9 mouse cellular contexts compared by ENCODE assay signal in genomic region chr5:135024665-135025224, GRCm38 (mm10). TPM values are rescaled to one million over a fixed set of nuclear protein-coding genes. Genes with fewer than 3 reads are reported as not detected.
DNase-seq lines count a peak whose midpoint lies in the region; ATAC-seq and TF ChIP-seq lines count a peak whose summit lies in the region.
"Had no signal": no experiment of that assay in that cellular context is flagged by ENCODE, and none has a peak within 500 bp of the region (broad histone marks: within the 10 kb centered on the region; RNA-seq: fewer than 3 reads in every experiment).

No protein-coding gene starts in this region.

- H3K4me1 ChIP-seq in heart, embryonic 15.5 days (replicated peaks), result peaks cover 65% of the 10 kb centered on the region
- H3K4me1 ChIP-seq in cortical plate, adult 2 months (ENCODE audit: control insufficient read depth, insufficient read depth, low read length), result peaks cover 9% of the 10 kb centered on the region
- H3K4me1 ChIP-seq in midbrain, embryonic 16.5 days (ENCODE audit: control insufficient read depth, insufficient read depth, low read length), result peaks cover 24% of the 10 kb centered on the region

- no peak for TF ChIP-seq POLR2A in cortical plate, adult 2 months (IDR thresholded peaks at IDR 0.05; ENCODE audit: extremely low read depth, insufficient read depth, low read length)

- peak overlapping the region; percentile 76 for H3K4me3 ChIP-seq in heart, embryonic 15.5 days
- H3K4me3 ChIP-seq in cortical plate, adult 2 months (ENCODE audit: insufficient read depth, low read length), result peak overlapping the region; percentile 87
- peak overlapping the region; percentile 75; the same call in 1 of the 2 replicates for H3K4me3 ChIP-seq in midbrain, embryonic 16.5 days (ENCODE audit: low read depth, low read length)
- H3K4me3 ChIP-seq in gastrocnemius, adult 2 months, result no peak overlapping the region

- H3K36me3 ChIP-seq in heart, embryonic 15.5 days, result no peaks in the 10 kb centered on the region
- H3K36me3 ChIP-seq in midbrain, embryonic 16.5 days (ENCODE audit: control insufficient read depth, insufficient read depth, low read length), result no peaks in the 10 kb centered on the region

- DNase-seq in heart, postnatal 25 days (ENCODE audit: low spot score), result no peak
- no peak for DNase-seq in left cerebral cortex, postnatal 36 days (ENCODE audit: low spot score in 2 of 2)
- DNase-seq in gastrocnemius, adult 2 months, result no peak
- no peak for DNase-seq in frontal cortex, postnatal 36 days (ENCODE audit: low spot score in 2 of 2)

- intact Hi-C loops in heart, postnatal 25 days (cut with DNase I), result loop anchor here (5.0 kb wide), 1 partner anchor 38 kb away; the partner anchor contains the start of genes Bud23 and Dnajc30
- intact Hi-C loops in left cerebral cortex, postnatal 36 days (cut with DNase I), result no loop called here
- intact Hi-C loops in gastrocnemius, adult 2 months (cut with DNase I), result no loop called here

- H3K9ac ChIP-seq in heart, embryonic 15.5 days, result peak overlapping the region; percentile 77
- H3K9ac ChIP-seq in midbrain, embryonic 16.5 days (ENCODE audit: low read depth, low read length), result no peak overlapping the region

- H3K27me3 ChIP-seq in heart, embryonic 15.5 days, result no peaks in the 10 kb centered on the region
- no peaks in the 10 kb centered on the region for H3K27me3 ChIP-seq in midbrain, embryonic 16.5 days (ENCODE audit: control insufficient read depth, insufficient read depth, low read depth, low read length)

- peak overlapping the region; percentile 66; the same call in 1 of the 2 replicates for H3K27ac ChIP-seq in heart, embryonic 15.5 days
- H3K27ac ChIP-seq in cortical plate, adult 2 months (ENCODE audit: insufficient read depth, low read length), result no peak overlapping the region
- no peak overlapping the region for H3K27ac ChIP-seq in midbrain, embryonic 16.5 days (ENCODE audit: low read length)
- H3K27ac ChIP-seq in gastrocnemius, adult 2 months, result no peak overlapping the region

- H3K4me2 ChIP-seq in heart, embryonic 15.5 days, result peak overlapping the region; percentile 88
- H3K4me2 ChIP-seq in midbrain, embryonic 16.5 days (ENCODE audit: low read length), result peak overlapping the region; percentile 89

- ATAC-seq in heart, embryonic 15.5 days (replicated peaks; ENCODE audit: insufficient number of reproducible peaks, insufficient read depth, low FRiP score, low read depth), result no peak
- ATAC-seq in inflammation-experienced regulatory T-cells, adult 6 months, result peak; percentile 77
- no peak for ATAC-seq in midbrain, embryonic 16.5 days

- WGBS in heart, embryonic 15.5 days, result 25% methylated on average over 11 of the region's 11 CpGs
- 81% methylated on average over 11 of the region's 11 CpGs for WGBS in midbrain, embryonic 16.5 days

- H3K9me3 ChIP-seq in heart, embryonic 15.5 days (replicated peaks), result no peaks in the 10 kb centered on the region
- no peaks in the 10 kb centered on the region for H3K9me3 ChIP-seq in midbrain, embryonic 16.5 days (replicated peaks; ENCODE audit: control insufficient read depth, low read length, poor library complexity, severe bottlenecking)
- H3K9me3 ChIP-seq: G1E had no signal

- TF ChIP-seq CTCF in cortical plate, adult 2 months (IDR thresholded peaks at IDR 0.05; ENCODE audit: extremely low read depth, insufficient read depth, low read length), result no peak
- no peak for TF ChIP-seq CTCF in gastrocnemius, adult 2 months (IDR thresholded peaks at IDR 0.05)

RNA-seq across cellular contexts. Expression of gene Stx1a, which starts 1.5 kb away (rescaled TPM):
- 6.2 and 10.2 TPM in 2 replicates for polyA plus RNA-seq in heart, embryonic 15.5 days (2015; fragmentation: Nextera tagmentation; extraction: Ambion mirVana)
- total RNA-seq in heart, postnatal 25 days (2021), result 1 to 10 TPM; 2.2 to 2.3 TPM
- polyA plus RNA-seq in cortical plate, adult 2 months (2012; rRNA removed), result 545 and 568 TPM in 2 replicates
- 10 to 100 TPM in 2 of 3 experiments, 1 to 10 TPM in 1; 4.4 to 24.9 (median 20.8) TPM for polyA plus RNA-seq in inflammation-experienced regulatory T-cells, adult 6 months (2017; shearing (Covaris generic))
- polyA plus RNA-seq in midbrain, embryonic 16.5 days (2015; fragmentation: Nextera tagmentation; extraction: Ambion mirVana), result 162 and 195 TPM in 2 replicates
- total RNA-seq in left cerebral cortex, postnatal 36 days (2021), result 100 to 1,000 TPM; 340 to 404 TPM
- 1 to 10 TPM in 1 of 2 experiments, under 1 TPM in 1; 0.64 to 1.3 TPM for total RNA-seq in gastrocnemius, adult 2 months (2021)

RNA-seq across cellular contexts. Expression of gene Abhd11, which starts 15.8 kb away (rescaled TPM):
- polyA plus RNA-seq in heart, embryonic 15.5 days (2015; fragmentation: Nextera tagmentation; extraction: Ambion mirVana), result 70.0 and 74.5 TPM in 2 replicates
- total RNA-seq in heart, postnatal 25 days (2021), result 10 to 100 TPM; 59.4 to 65.8 TPM
- 78.3 and 80.1 TPM in 2 replicates for polyA plus RNA-seq in cortical plate, adult 2 months (2012; rRNA removed)
- polyA plus RNA-seq in inflammation-experienced regulatory T-cells, adult 6 months (2017; shearing (Covaris generic)), result 10 to 100 TPM; 26.7 to 80.0 (median 60.4) TPM
- 76.5 and 81.5 TPM in 2 replicates for polyA plus RNA-seq in midbrain, embryonic 16.5 days (2015; fragmentation: Nextera tagmentation; extraction: Ambion mirVana)
- total RNA-seq in left cerebral cortex, postnatal 36 days (2021), result 10 to 100 TPM; 31.1 to 39.2 TPM
- total RNA-seq in gastrocnemius, adult 2 months (2021), result 10 to 100 TPM; 45.5 to 56.8 TPM

RNA-seq across cellular contexts. Expression of gene Cldn3, which starts 38.7 kb away (rescaled TPM):
- polyA plus RNA-seq in heart, embryonic 15.5 days (2015; fragmentation: Nextera tagmentation; extraction: Ambion mirVana), result 7.7 and 18.1 TPM in 2 replicates
- total RNA-seq in heart, postnatal 25 days (2021), result not detected
- 0.21 and 0.23 TPM in 2 replicates for polyA plus RNA-seq in cortical plate, adult 2 months (2012; rRNA removed)
- polyA plus RNA-seq in inflammation-experienced regulatory T-cells, adult 6 months (2017; shearing (Covaris generic)), result not detected
- polyA plus RNA-seq in midbrain, embryonic 16.5 days (2015; fragmentation: Nextera tagmentation; extraction: Ambion mirVana), result 2.2 and 2.6 TPM in 2 replicates
- under 1 TPM; 0.49 to 0.52 TPM for total RNA-seq in left cerebral cortex, postnatal 36 days (2021)
- total RNA-seq in gastrocnemius, adult 2 months (2021), result not detected
- total RNA-seq: G1E had no signal

RNA-seq across cellular contexts. Expression of gene Dnajc30, which starts 39.3 kb away (rescaled TPM):
- 27.2 and 32.1 TPM in 2 replicates for polyA plus RNA-seq in heart, embryonic 15.5 days (2015; fragmentation: Nextera tagmentation; extraction: Ambion mirVana)
- 10 to 100 TPM; 35.9 to 37.0 TPM for total RNA-seq in heart, postnatal 25 days (2021)
- 58.3 and 58.4 TPM in 2 replicates for polyA plus RNA-seq in cortical plate, adult 2 months (2012; rRNA removed)
- polyA plus RNA-seq in inflammation-experienced regulatory T-cells, adult 6 months (2017; shearing (Covaris generic)), result 10 to 100 TPM; 18.9 to 32.0 (median 30.4) TPM
- 48.8 and 49.6 TPM in 2 replicates for polyA plus RNA-seq in midbrain, embryonic 16.5 days (2015; fragmentation: Nextera tagmentation; extraction: Ambion mirVana)
- 10 to 100 TPM; 40.9 to 52.1 TPM for total RNA-seq in left cerebral cortex, postnatal 36 days (2021)
- 10 to 100 TPM; 25.0 to 30.2 TPM for total RNA-seq in gastrocnemius, adult 2 months (2021)

RNA-seq across cellular contexts. Expression of gene Bud23, which starts 40.0 kb away (rescaled TPM):
- polyA plus RNA-seq in heart, embryonic 15.5 days (2015; fragmentation: Nextera tagmentation; extraction: Ambion mirVana), result 49.4 and 68.2 TPM in 2 replicates
- 10 to 100 TPM; 22.3 to 22.7 TPM for total RNA-seq in heart, postnatal 25 days (2021)
- 66.6 and 82.3 TPM in 2 replicates for polyA plus RNA-seq in cortical plate, adult 2 months (2012; rRNA removed)
- 10 to 100 TPM; 63.3 to 71.1 (median 67.0) TPM for polyA plus RNA-seq in inflammation-experienced regulatory T-cells, adult 6 months (2017; shearing (Covaris generic))
- polyA plus RNA-seq in midbrain, embryonic 16.5 days (2015; fragmentation: Nextera tagmentation; extraction: Ambion mirVana), result 74.4 and 76.9 TPM in 2 replicates
- total RNA-seq in left cerebral cortex, postnatal 36 days (2021), result 10 to 100 TPM; 41.0 to 50.0 TPM
- total RNA-seq in gastrocnemius, adult 2 months (2021), result 10 to 100 TPM; 25.8 to 26.2 TPM
